ENCODE assay signal across 8 mouse cellular contexts in genomic region chr1:30780293-30780692, GRCm38 (mm10).
A peak's percentile ranks its signal among the peaks of the same experiment; 100 is the strongest.
DNase-seq lines count a peak whose midpoint lies in the region; ATAC-seq and TF ChIP-seq lines count a peak whose summit lies in the region.
"Had no signal": no experiment of that assay in that cellular context is flagged by ENCODE, and none has a peak within 500 bp of the region (broad histone marks: within the 10 kb centered on the region; RNA-seq: fewer than 3 reads in every experiment).

No protein-coding gene starts in this region.

- no peak overlapping the region for H3K9ac ChIP-seq in intestine, postnatal 0 days (ENCODE audit: low read depth, low read length)
- H3K9ac ChIP-seq in intestine, embryonic 15.5 days: no peak overlapping the region
- H3K9ac ChIP-seq: limb, embryonic 15.5 days had no signal

- no peaks in the 10 kb centered on the region for H3K4me1 ChIP-seq in intestine, postnatal 0 days (replicated peaks; ENCODE audit: control insufficient read depth, insufficient read depth, low read length)
- no peaks in the 10 kb centered on the region for H3K4me1 ChIP-seq in intestine, embryonic 15.5 days (replicated peaks)
- H3K4me1 ChIP-seq: limb, embryonic 15.5 days had no signal

- H3K4me2 ChIP-seq in intestine, postnatal 0 days (replicated peaks; ENCODE audit: low read depth): no peak overlapping the region
- no peak overlapping the region for H3K4me2 ChIP-seq in intestine, embryonic 15.5 days (replicated peaks)
- H3K4me2 ChIP-seq: limb, embryonic 15.5 days had no signal

- peak; percentile 82 for DNase-seq in ES-CJ7 (ENCODE audit: low read depth, low spot score)
- DNase-seq in adrenal gland, postnatal 14 days: peak; percentile 57
- peak; percentile 64 to 67 for DNase-seq in kidney, postnatal 4 days
- DNase-seq in urinary bladder, adult 18-20 months (ENCODE audit: low spot score in 2 of 2): no peak
- no peak for DNase-seq in urinary bladder, postnatal 10 days (ENCODE audit: low spot score)

- H3K27ac ChIP-seq in intestine, postnatal 0 days (ENCODE audit: low read depth, low read length): no peak overlapping the region
- no peak overlapping the region for H3K27ac ChIP-seq in intestine, embryonic 15.5 days
- H3K27ac ChIP-seq: limb, embryonic 15.5 days had no signal

- H3K4me3 ChIP-seq in intestine, postnatal 0 days (ENCODE audit: low read depth, low read length): no peak overlapping the region
- H3K4me3 ChIP-seq in intestine, embryonic 15.5 days (replicated peaks): no peak overlapping the region
- H3K4me3 ChIP-seq: limb, embryonic 15.5 days had no signal

- H3K9me3 ChIP-seq in intestine, postnatal 0 days (ENCODE audit: control insufficient read depth): no peaks in the 10 kb centered on the region
- H3K9me3 ChIP-seq in intestine, embryonic 15.5 days: no peaks in the 10 kb centered on the region
- H3K9me3 ChIP-seq: limb, embryonic 15.5 days had no signal

- no peak for ATAC-seq in intestine, postnatal 0 days
- ATAC-seq in intestine, embryonic 15.5 days: no peak

- no peaks in the 10 kb centered on the region for H3K36me3 ChIP-seq in intestine, postnatal 0 days (ENCODE audit: control insufficient read depth, insufficient read depth)
- no peaks in the 10 kb centered on the region for H3K36me3 ChIP-seq in intestine, embryonic 15.5 days
- H3K36me3 ChIP-seq: limb, embryonic 15.5 days had no signal

- 47% methylated on average over 6 of the region's 6 CpGs for WGBS in intestine, postnatal 0 days
- WGBS in intestine, embryonic 15.5 days: 40% methylated on average over 6 of the region's 6 CpGs

- no peaks in the 10 kb centered on the region for H3K27me3 ChIP-seq in intestine, postnatal 0 days (replicated peaks; ENCODE audit: control insufficient read depth, insufficient read depth, low read length)
- H3K27me3 ChIP-seq in intestine, embryonic 15.5 days (replicated peaks): no peaks in the 10 kb centered on the region
- H3K27me3 ChIP-seq: limb, embryonic 15.5 days had no signal

- peak; percentile 69 for TF ChIP-seq CTCF in intestine, postnatal 0 days (IDR thresholded peaks at IDR 0.05; ENCODE audit: low read depth)

Comparison
In these comparisons a context has a peak if more than half of its experiments do, and no peak if none do; other contexts are left out.
1. DNase-seq: peak in ES-CJ7 (single experiment), adrenal gland, postnatal 14 days (single experiment) and kidney, postnatal 4 days (2 of 2); none in urinary bladder, adult 18-20 months (0 of 2) and urinary bladder, postnatal 10 days (single experiment).